Mouse (Mus musculus) left cerebral cortex, postnatal 36 days (tissue): ENCODE measurements around the gene Adamts18. TPM values are rescaled to one million over a fixed set of nuclear protein-coding genes. Genes with fewer than 3 reads are reported as not detected.

Experiments
- DNase-seq, 2 experiments: peaks; one replicate each; pipeline ENCODE4 v3.0.0; 2021 to 2022; ENCODE audit warnings: low spot score in 2 of 2, mixed read lengths in 1 of 2
- intact Hi-C: fragments of 180-260 bp; cut with DNase I; formaldehyde crosslinking; loops from one replicate; pipeline ENCODE4 v1.15.1; 2025
- total RNA-seq, 2 experiments: library from RNA; stranded (reverse); gene quantifications; 2 replicates each; pipeline ENCODE4 v1.2.3; 2021

Adamts18 gene
- 1 to 10 TPM; 2.4 to 2.6 TPM for total RNA-seq

GRCm38 (mm10) chr8:113848653-113849135 is at the start of gene Adamts18:
Adamts18 (minus strand) TSS chr8:113848738.
- intact Hi-C loops: no loop called here
- DNase-seq: peak; percentile 32 to 47

- intact Hi-C loops: no loop called here
Observed at GRCm38 (mm10) chr8:113896446-113896845, 47.9 kb upstream of the Adamts18 start.

GRCm38 (mm10) chr8:113891376-113891775 is 42.8 kb upstream of the Adamts18 start:
- intact Hi-C loops: no loop called here
- DNase-seq: no peak

More at GRCm38 (mm10) chr8:113896446-113896845, 47.9 kb upstream of the Adamts18 start:
- no peak for DNase-seq

- intact Hi-C loops: no loop called here
- DNase-seq: no peak
Observed at GRCm38 (mm10) chr8:113886509-113886908, 38.0 kb upstream of the Adamts18 start.

- intact Hi-C loops: no loop called here
- DNase-seq: no peak
Observed at GRCm38 (mm10) chr8:113885101-113885500, 36.6 kb upstream of the Adamts18 start.

GRCm38 (mm10) chr8:113883994-113884393 is 35.5 kb upstream of the Adamts18 start:
- no peak for DNase-seq
- intact Hi-C loops: no loop called here

- DNase-seq: no peak
- intact Hi-C loops: no loop called here
Observed at GRCm38 (mm10) chr8:113882558-113882957, 34.0 kb upstream of the Adamts18 start.

- intact Hi-C loops: no loop called here
- no peak for DNase-seq
Observed at GRCm38 (mm10) chr8:113878411-113879006, 30.0 kb upstream of the Adamts18 start.

GRCm38 (mm10) chr8:113873446-113874120 is 25.0 kb upstream of the Adamts18 start:
- peak; percentile 77 to 79 for DNase-seq

GRCm38 (mm10) chr8:113872436-113872835 is 23.9 kb upstream of the Adamts18 start:
- intact Hi-C loops: loop anchor here (5.0 kb wide), 1 partner anchor 50 kb away; no protein-coding TSS in a partner anchor
- DNase-seq: no peak

More at GRCm38 (mm10) chr8:113873446-113874120, 25.0 kb upstream of the Adamts18 start:
- intact Hi-C loops: loop anchor here (5.0 kb wide), 1 partner anchor 49 kb away; no protein-coding TSS in a partner anchor

- intact Hi-C loops: no loop called here
- no peak for DNase-seq
Observed at GRCm38 (mm10) chr8:113866530-113866929, 18.0 kb upstream of the Adamts18 start.

- intact Hi-C loops: no loop called here
Observed at GRCm38 (mm10) chr8:113865326-113866093, 17.0 kb upstream of the Adamts18 start.

GRCm38 (mm10) chr8:113859890-113860683 is 11.5 kb upstream of the Adamts18 start:
- intact Hi-C loops: no loop called here
- no peak for DNase-seq

More at GRCm38 (mm10) chr8:113865326-113866093, 17.0 kb upstream of the Adamts18 start:
- DNase-seq: no peak

GRCm38 (mm10) chr8:113858801-113859200 is 10.3 kb upstream of the Adamts18 start:
- intact Hi-C loops: no loop called here
- DNase-seq: no peak

GRCm38 (mm10) chr8:113854622-113855293 is 6.2 kb upstream of the Adamts18 start:
- intact Hi-C loops: loop anchor here (5.0 kb wide), 2 partner anchors 128 to 192 kb away; no protein-coding TSS in a partner anchor
- no peak for DNase-seq

- DNase-seq: no peak
- intact Hi-C loops: loop anchor here (5.0 kb wide), 2 partner anchors 129 to 191 kb away; no protein-coding TSS in a partner anchor
Observed at GRCm38 (mm10) chr8:113853714-113854113, 5.2 kb upstream of the Adamts18 start.

- intact Hi-C loops: loop anchor here (5.0 kb wide), 2 partner anchors 131 to 189 kb away; no protein-coding TSS in a partner anchor
- DNase-seq: no peak
Observed at GRCm38 (mm10) chr8:113851655-113852054, 3.1 kb upstream of the Adamts18 start.

- intact Hi-C loops: no loop called here
- no peak for DNase-seq
Observed at GRCm38 (mm10) chr8:113848081-113848652, 371 bp downstream of the Adamts18 start.
